Mouse (Mus musculus) spleen, adult 2 months (tissue): ENCODE measurements around the gene Ehd4. TPM values are rescaled to one million over a fixed set of nuclear protein-coding genes. Genes with fewer than 3 reads are reported as not detected.

Experiments
- DNase-seq, 2 experiments: peaks; one replicate each; pipeline versions ENCODE4 v3.0.0 to v3.0.0-alpha.2; 2012 to 2021; ENCODE audit warnings: low spot score in 2 of 2, low read depth in 1 of 2
- H3K27ac ChIP-seq: fragments of 200-500 bp; 2 replicates; pipeline ENCODE4 v1.5.1; 2012; ENCODE audit warnings: low read length, inconsistent platforms; ENCODE audit not compliant: insufficient read depth
- H3K27me3 ChIP-seq: fragments of 200-500 bp; 2 replicates; pipeline ENCODE4 v1.6.1; 2012; ENCODE audit warnings: mild to moderate bottlenecking, moderate library complexity, low read length, inconsistent platforms; ENCODE audit not compliant: control insufficient read depth, insufficient read depth
- H3K36me3 ChIP-seq: fragments of 200-500 bp; 2 replicates; pipeline ENCODE4 v1.6.1; 2012; ENCODE audit warnings: mild to moderate bottlenecking, low read length, inconsistent platforms; ENCODE audit not compliant: control insufficient read depth, insufficient read depth
- H3K4me1 ChIP-seq: fragments of 200-500 bp; 2 replicates; pipeline ENCODE4 v1.6.1; 2011; ENCODE audit warnings: inconsistent platforms; ENCODE audit not compliant: control insufficient read depth, insufficient read depth, insufficient read length
- H3K4me3 ChIP-seq: fragments of 200-500 bp; 2 replicates; pipeline ENCODE4 v1.5.1; 2011; ENCODE audit warnings: mild to moderate bottlenecking, inconsistent platforms; ENCODE audit not compliant: insufficient read depth, insufficient read length; ENCODE audit errors: extremely low read depth
- CTCF ChIP-seq: fragments of 200-500 bp; IDR thresholded peaks from 2 replicates; pipeline ENCODE4 v1.5.1; 2011; ENCODE audit warnings: mild to moderate bottlenecking, inconsistent platforms; ENCODE audit not compliant: insufficient read depth, insufficient read length, insufficient replicate concordance; ENCODE audit errors: extremely low read depth
- POLR2A ChIP-seq: fragments of 200-500 bp; IDR thresholded peaks from 2 replicates; pipeline ENCODE4 v1.6.1; 2011; ENCODE audit warnings: low read depth, low read length, inconsistent platforms
- whole genome bisulfite sequencing: fragments of 180-500 bp; shearing (Covaris S2); methylation state at CpG from one replicate; pipeline ENCODE4 v1.1.7; 2018; 5-methylcytosine and 5-hydroxymethylcytosine counted together
- polyA plus RNA-seq: library from polyadenylated mRNA; depleted of rRNA; stranded (reverse); fragments of >200 nt; gene quantifications from 2 replicates; pipeline ENCODE4 v1.2.3, GENCODE M21; 2012

Gene Ehd4
- polyA plus RNA-seq, 1 experiment = 35.4 TPM

DNA sequence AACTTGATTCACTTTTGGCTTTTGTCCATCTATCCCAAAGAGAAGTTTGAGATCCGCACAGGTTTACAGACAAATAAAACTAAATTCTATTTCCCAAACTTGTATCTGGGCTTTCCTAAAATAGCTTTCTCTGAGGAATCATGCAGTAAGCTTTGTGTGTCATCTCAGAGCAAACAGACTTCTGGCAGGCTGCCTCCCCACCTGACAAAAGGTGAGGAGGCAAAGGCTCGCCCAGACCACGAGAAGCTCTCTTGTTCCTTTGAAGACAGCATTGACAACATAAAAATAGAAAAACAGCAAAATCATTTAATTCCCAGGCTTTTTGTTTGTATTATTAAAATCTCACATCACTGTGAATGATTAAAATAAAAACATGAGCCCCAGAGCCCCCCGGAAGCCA is 55.1 kb downstream of the Ehd4 start:
- Histone ChIP-seq H3K27ac (0 out of 2 replicates have a peak overlapping the region, but pooled peaks have one; percentile 14), H3K4me1 (peaks cover 21% of the 10 kb centered on the region; the same call in 1 of the 2 replicates), H3K27me3 (no peaks in the 10 kb centered on the region), H3K36me3 (peaks cover 9% of the 10 kb centered on the region), H3K4me3 (no peak overlapping the region)
- DNase-seq = no peak
- TF ChIP-seq CTCF (no peak), POLR2A (no peak)
- 91% methylated on average over 4 of the region's 4 CpGs for WGBS

DNA sequence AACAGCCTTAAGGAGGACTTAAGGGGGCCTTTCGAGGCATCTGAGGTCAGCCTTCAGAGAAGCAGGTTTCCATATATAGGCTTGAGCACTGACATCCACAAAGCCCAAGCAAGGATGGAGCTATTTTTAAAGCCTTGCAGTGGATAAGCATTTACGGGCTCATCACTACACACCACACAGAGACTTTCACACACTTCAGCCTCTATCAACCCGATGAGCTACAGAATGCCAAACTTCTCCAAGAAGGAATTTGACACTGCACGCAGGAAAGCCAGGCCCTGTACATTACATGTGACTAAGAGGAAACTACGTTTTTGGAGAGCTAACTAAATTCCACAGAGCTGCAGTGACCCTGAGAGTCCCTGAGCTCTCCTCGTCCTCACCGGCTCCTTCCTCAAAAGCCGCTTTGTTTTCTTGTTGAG is 55.6 kb downstream of the Ehd4 start:
- Histone ChIP-seq H3K27ac (0 out of 2 replicates have a peak overlapping the region, but pooled peaks have one; percentile 0), H3K27me3 (no peaks in the 10 kb centered on the region), H3K36me3 (peaks cover 9% of the 10 kb centered on the region), H3K4me1 (peaks cover 21% of the 10 kb centered on the region; the same call in 1 of the 2 replicates), H3K4me3 (no peak overlapping the region)
- TF ChIP-seq POLR2A (no peak), CTCF (no peak)
- no peak for DNase-seq
- 84% methylated on average over 8 of the region's 8 CpGs for WGBS

DNA sequence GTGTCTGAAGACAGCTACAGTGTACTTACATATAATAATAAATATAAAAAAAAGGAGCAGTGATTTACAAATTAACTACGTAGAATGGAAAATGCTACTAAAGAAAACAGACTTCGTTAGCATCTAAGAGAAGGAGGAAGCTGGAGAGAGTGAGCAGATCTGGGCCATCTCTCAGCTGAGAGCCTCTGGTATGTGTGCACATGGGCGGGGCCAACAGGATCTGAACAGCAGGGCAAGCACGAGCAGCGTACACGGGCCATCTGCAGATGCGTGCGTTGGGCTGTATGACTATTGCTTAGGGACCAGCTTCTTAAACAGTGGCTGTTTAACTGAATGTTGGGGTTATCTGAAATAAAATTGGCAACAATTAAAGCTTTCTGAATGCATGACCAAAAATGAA is 56.5 kb downstream of the Ehd4 start:
- H3K27ac ChIP-seq = no peak overlapping the region; the same call in 1 of the 2 replicates
- peaks cover 21% of the 10 kb centered on the region; the same call in 1 of the 2 replicates for H3K4me1 ChIP-seq
- no peaks in the 10 kb centered on the region for H3K27me3 ChIP-seq
- peak in 1 of 2 experiments; percentile 69 for DNase-seq
- TF ChIP-seq CTCF (no peak), POLR2A (no peak)
- WGBS = 40% methylated on average over 8 of the region's 8 CpGs
- peaks cover 9% of the 10 kb centered on the region for H3K36me3 ChIP-seq
- no peak overlapping the region for H3K4me3 ChIP-seq

DNA sequence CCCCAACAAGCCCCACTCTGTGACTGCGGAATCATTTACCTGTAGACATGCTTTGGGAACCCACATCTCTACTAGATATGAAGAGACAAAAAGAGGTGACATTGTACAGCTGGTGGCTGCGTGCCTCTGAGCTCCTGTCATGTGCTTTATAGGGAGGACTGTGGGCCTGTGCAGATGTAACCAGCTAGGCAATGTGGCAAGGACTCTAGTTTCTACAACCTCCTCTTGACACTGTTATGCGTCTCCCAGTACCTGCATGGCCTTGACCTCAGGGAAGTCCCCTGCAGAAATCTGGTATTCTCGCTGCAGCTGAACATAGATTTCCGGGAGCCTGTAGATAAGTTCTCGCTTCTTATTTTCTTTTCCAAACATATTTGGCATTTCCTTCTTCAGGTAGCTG is 57.7 kb downstream of the Ehd4 start:
- H3K27ac ChIP-seq = no peak overlapping the region
- H3K27me3 ChIP-seq = no peaks in the 10 kb centered on the region
- peaks cover 11% of the 10 kb centered on the region for H3K36me3 ChIP-seq
- TF ChIP-seq POLR2A = no peak
- TF ChIP-seq CTCF = no peak
- H3K4me1 ChIP-seq = peaks cover 21% of the 10 kb centered on the region; the same call in 1 of the 2 replicates
- H3K4me3 ChIP-seq = no peak overlapping the region
- no peak for DNase-seq
- 91% methylated on average over 6 of the region's 6 CpGs for WGBS

DNA sequence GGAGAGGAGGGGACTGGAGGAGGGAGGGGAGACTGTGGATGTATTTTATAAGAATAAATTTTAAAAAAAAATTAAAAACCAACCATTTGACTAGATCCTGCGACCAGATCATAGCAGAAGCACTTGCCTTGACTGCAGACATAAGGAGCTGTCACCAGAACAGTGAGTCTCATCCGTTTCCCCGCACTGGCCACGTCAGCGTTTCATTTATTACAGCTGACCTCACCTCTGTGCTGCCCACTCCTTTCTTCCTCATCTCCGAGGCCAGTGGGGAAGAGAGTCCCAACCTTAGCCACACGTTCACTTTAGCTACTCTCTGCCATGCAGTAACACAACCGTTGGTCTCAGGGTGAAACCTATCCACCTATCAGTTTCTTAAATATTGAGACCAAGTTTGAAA is 58.2 kb downstream of the Ehd4 start:
- TF ChIP-seq CTCF = no peak
- TF ChIP-seq POLR2A = no peak
- peaks cover 14% of the 10 kb centered on the region for H3K36me3 ChIP-seq
- H3K27me3 ChIP-seq = no peaks in the 10 kb centered on the region
- 91% methylated on average over 8 of the region's 8 CpGs for WGBS
- H3K4me1 ChIP-seq = peaks cover 21% of the 10 kb centered on the region; the same call in 1 of the 2 replicates
- H3K27ac ChIP-seq = no peak overlapping the region
- no peak overlapping the region for H3K4me3 ChIP-seq
- no peak for DNase-seq

DNA sequence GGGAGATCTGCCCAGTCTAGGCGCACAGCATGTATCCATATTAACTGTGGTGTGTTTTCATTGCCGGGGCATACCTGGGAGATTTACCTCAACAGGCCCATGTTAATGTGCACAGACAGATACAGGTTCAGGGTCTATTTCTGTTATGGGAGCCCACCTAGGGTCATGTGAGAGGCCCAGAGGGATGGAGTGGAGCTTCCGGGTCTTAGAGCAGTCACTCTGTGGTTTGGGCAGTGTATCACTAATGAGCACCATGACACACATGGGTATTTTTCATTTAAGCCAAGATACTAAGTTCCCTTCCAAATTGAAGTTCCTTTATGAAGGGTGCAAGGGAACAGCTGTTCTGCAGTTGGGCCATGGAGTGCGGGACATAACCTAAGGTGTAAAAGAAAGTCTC is 59.2 kb downstream of the Ehd4 start:
- H3K27ac ChIP-seq = no peak overlapping the region
- WGBS = 96% methylated on average over 4 of the region's 4 CpGs
- TF ChIP-seq CTCF = no peak
- TF ChIP-seq POLR2A = no peak

DNA sequence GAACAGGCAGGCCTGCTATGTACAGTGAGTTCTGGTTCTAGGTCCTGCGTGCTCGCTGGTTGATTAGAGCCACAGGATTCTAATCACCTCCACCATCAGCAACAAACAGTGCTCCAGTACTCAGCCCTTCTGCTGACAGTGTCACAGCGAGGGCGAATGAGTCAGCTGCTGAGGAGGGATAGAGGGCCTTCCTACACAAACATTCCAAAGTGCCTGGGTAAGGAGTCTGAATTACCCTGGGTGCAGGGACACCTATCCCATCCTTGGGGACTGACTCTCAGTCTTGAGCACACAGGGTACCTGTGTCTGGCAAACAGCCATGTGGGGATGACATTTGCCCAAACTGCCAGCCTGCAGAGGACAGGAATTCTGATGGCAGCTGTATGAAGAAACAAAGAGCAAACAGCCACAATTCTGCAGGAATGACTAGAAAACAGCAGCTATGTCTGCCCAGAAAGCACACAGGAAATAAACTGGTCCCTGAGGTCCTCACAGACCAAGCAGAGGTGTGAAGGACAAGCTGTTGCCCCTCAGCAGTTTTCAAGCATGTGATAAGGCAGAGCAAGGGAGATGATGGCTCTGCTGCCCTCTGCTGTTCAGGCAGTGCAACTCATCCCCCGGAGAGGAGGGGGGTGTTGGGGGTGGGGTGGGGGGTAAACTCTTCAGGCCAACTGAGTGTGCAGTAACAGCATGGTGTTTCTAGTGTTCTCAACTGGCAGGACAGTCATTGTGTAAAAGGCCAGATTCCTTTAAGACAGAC is 60.6 kb downstream of the Ehd4 start:
- peak in 1 of 2 experiments; percentile 45 for DNase-seq
- 73% methylated on average over 5 of the region's 5 CpGs for WGBS
- no peak overlapping the region for H3K27ac ChIP-seq
- no peaks in the 10 kb centered on the region for H3K27me3 ChIP-seq
- no peak for TF ChIP-seq POLR2A
- TF ChIP-seq CTCF = peak; percentile 70; the same call in 1 of the 2 replicates
- H3K4me3 ChIP-seq = no peak overlapping the region
- H3K4me1 ChIP-seq = peaks cover 8% of the 10 kb centered on the region; the same call in 1 of the 2 replicates
- H3K36me3 ChIP-seq = peaks cover 23% of the 10 kb centered on the region

More for the DNA sequence above, 59.2 kb downstream of the Ehd4 start:
- peaks cover 18% of the 10 kb centered on the region for H3K36me3 ChIP-seq
- no peak overlapping the region for H3K4me3 ChIP-seq
- peaks cover 15% of the 10 kb centered on the region; the same call in 1 of the 2 replicates for H3K4me1 ChIP-seq
- no peaks in the 10 kb centered on the region for H3K27me3 ChIP-seq
- no peak for DNase-seq
